Mouse (Mus musculus) ES-E14 (cell line): ENCODE results near the gene Med13l. TPM values are rescaled to one million over a fixed set of nuclear protein-coding genes. Genes with fewer than 3 reads are reported as not detected.

Source experiments
- DNase-seq: peaks from one replicate; pipeline ENCODE4 v3.0.0-alpha.2; 2013; ENCODE audit warnings: low read depth, low spot score
- H3K27ac ChIP-seq: 2 replicates; pipeline ENCODE4 v1.5.1; 2012; ENCODE audit warnings: low read depth, mild to moderate bottlenecking, low read length, moderate library complexity, mixed read lengths; ENCODE audit not compliant: poor library complexity, insufficient read depth, severe bottlenecking
- H3K36me3 ChIP-seq: 2 replicates; pipeline ENCODE4 v1.6.1; 2012; ENCODE audit warnings: mild to moderate bottlenecking, low read length, moderate library complexity, mixed read lengths; ENCODE audit not compliant: control insufficient read depth, poor library complexity, insufficient read depth, severe bottlenecking
- H3K4me1 ChIP-seq, 2 experiments: fragments of 150-350 bp in 1 of 2; sonication (generic) in 1 of 2; 2 replicates each; pipeline ENCODE4 v1.6.1; 2012; ENCODE audit warnings: low read length in 2 of 2, mild to moderate bottlenecking in 1 of 2, mixed read lengths in 1 of 2; ENCODE audit not compliant: control insufficient read depth in 2 of 2, insufficient read depth in 2 of 2, poor library complexity in 1 of 2
- H3K4me3 ChIP-seq, 2 experiments: fragments of 150-350 bp in 1 of 2; sonication (generic) in 1 of 2; 2 replicates each; pipeline ENCODE4 v1.5.1; 2012; ENCODE audit warnings: low read length in 2 of 2, low read depth in 1 of 2, mild to moderate bottlenecking in 1 of 2, mixed read lengths in 1 of 2; ENCODE audit not compliant: insufficient read depth in 1 of 2, poor library complexity in 1 of 2, severe bottlenecking in 1 of 2
- H3K9ac ChIP-seq: 2 replicates; pipeline ENCODE4 v1.6.1; 2012; ENCODE audit warnings: low read depth, mild to moderate bottlenecking, low read length, mixed read lengths; ENCODE audit not compliant: poor library complexity, insufficient read depth, severe bottlenecking
- H3K9me3 ChIP-seq: fragments of 150-350 bp; sonication (generic); 2 replicates; pipeline ENCODE4 v1.6.1; 2012; ENCODE audit warnings: low read depth, mild to moderate bottlenecking, low read length; ENCODE audit not compliant: control insufficient read depth, insufficient read depth
- CHD2 ChIP-seq: IDR thresholded peaks from 2 replicates; pipeline ENCODE4 v1.6.1; 2014; ENCODE audit warnings: mild to moderate bottlenecking, low read depth, low read length, inconsistent platforms
- HCFC1 ChIP-seq: IDR thresholded peaks from 2 replicates; pipeline ENCODE4 v1.6.1; 2012; ENCODE audit warnings: low read length, inconsistent platforms, borderline replicate concordance; ENCODE audit not compliant: insufficient read depth
- MAFK ChIP-seq: IDR thresholded peaks from 2 replicates; pipeline ENCODE4 v1.6.1; 2014; ENCODE audit warnings: mild to moderate bottlenecking, low read depth, low read length, inconsistent platforms; ENCODE audit not compliant: insufficient read depth
- ZC3H11A ChIP-seq: IDR thresholded peaks from 2 replicates; pipeline ENCODE4 v1.6.1; 2012; ENCODE audit warnings: low read depth, mild to moderate bottlenecking, inconsistent platforms, low read length, borderline replicate concordance
- ZNF384 ChIP-seq: IDR thresholded peaks from 2 replicates; pipeline ENCODE4 v1.6.1; 2012; ENCODE audit warnings: low read depth, low read length, inconsistent platforms
- in situ Hi-C, 2 experiments: fragments of 600-800 bp; cut with MboI; formaldehyde crosslinking; loops; one replicate each; pipeline ENCODE4 v1.15.1; 2025; ENCODE audit warnings: low sequenced_read_pairs in 2 of 2, inconsistent platforms in 1 of 2; ENCODE audit not compliant: unreplicated experiment in 2 of 2
- total RNA-seq: library from RNA; depleted of rRNA; stranded (reverse); fragments of 300-350 nt; gene quantifications from 2 replicates; pipeline ENCODE4 v1.2.3, GENCODE M21; 2012

The Med13l gene
- total RNA-seq, 1 experiment, result 52.4 TPM

GRCm38 (mm10) chr5:118753471-118754044 lies 193.1 kb downstream of the Med13l start:
- DNase-seq, result no peak
- no peaks in the 10 kb centered on the region for H3K9me3 ChIP-seq
- H3K36me3 ChIP-seq, result peaks cover 81% of the 10 kb centered on the region
- TF ChIP-seq CHD2 (no peak), MAFK (no peak), ZC3H11A (no peak)
- H3K4me1 ChIP-seq, result no peaks in the 10 kb centered on the region
- H3K27ac ChIP-seq, result no peak overlapping the region
- no peak overlapping the region for H3K9ac ChIP-seq
- in situ Hi-C loops, result no loop called here
- no peak overlapping the region for H3K4me3 ChIP-seq

GRCm38 (mm10) chr5:118754191-118754759 lies 193.8 kb downstream of the Med13l start:
- peaks cover 82% of the 10 kb centered on the region for H3K36me3 ChIP-seq
- no peak for TF ChIP-seq ZNF384
- TF ChIP-seq CHD2, result no peak
- no peak for TF ChIP-seq MAFK
- no peak for TF ChIP-seq ZC3H11A
- no peak for TF ChIP-seq HCFC1
- in situ Hi-C loops, result no loop called here

GRCm38 (mm10) chr5:118756078-118756477 lies 195.6 kb downstream of the Med13l start:
- H3K4me1 ChIP-seq, result peaks cover 0 to 4% of the 10 kb centered on the region in 2 experiments; a peak in 1 of 4 replicates
- TF ChIP-seq ZNF384, result no peak
- TF ChIP-seq CHD2, result no peak
- no peak for TF ChIP-seq MAFK
- no peak for TF ChIP-seq HCFC1
- no peak overlapping the region for H3K4me3 ChIP-seq
- in situ Hi-C loops, result no loop called here
- no peak overlapping the region for H3K27ac ChIP-seq
- DNase-seq, result no peak
- H3K9ac ChIP-seq, result no peak overlapping the region
- H3K9me3 ChIP-seq, result no peaks in the 10 kb centered on the region
- peaks cover 86% of the 10 kb centered on the region for H3K36me3 ChIP-seq

More at GRCm38 (mm10) chr5:118754191-118754759, 193.8 kb downstream of the Med13l start:
- H3K4me1 ChIP-seq, result no peaks in the 10 kb centered on the region
- H3K9ac ChIP-seq, result no peak overlapping the region
- no peak overlapping the region for H3K4me3 ChIP-seq
- no peaks in the 10 kb centered on the region for H3K9me3 ChIP-seq
- H3K27ac ChIP-seq, result no peak overlapping the region
- DNase-seq, result no peak

GRCm38 (mm10) chr5:118757396-118758301 lies 197.2 kb downstream of the Med13l start:
- peaks cover 0 to 7% of the 10 kb centered on the region in 2 experiments; a peak in 1 of 4 replicates for H3K4me1 ChIP-seq
- peaks cover 88% of the 10 kb centered on the region for H3K36me3 ChIP-seq
- in situ Hi-C loops, result no loop called here
- no peak for DNase-seq
- TF ChIP-seq ZNF384, result no peak
- no peak overlapping the region for H3K9ac ChIP-seq
- no peaks in the 10 kb centered on the region for H3K9me3 ChIP-seq
- no peak overlapping the region for H3K27ac ChIP-seq
- no peak overlapping the region for H3K4me3 ChIP-seq
